Mouse (Mus musculus): ENCODE measurements around the gene Unc13a. TPM values are rescaled to one million over a fixed set of nuclear protein-coding genes. Genes with fewer than 3 reads are reported as not detected.

The Unc13a gene
- polyA plus RNA-seq (2021; fragmentation: Nextera tagmentation), result 15.5 and 16.7 TPM in 2 replicates
- long read RNA-seq, experiment 1, partial matches to known transcripts, result 16 of 64 reads
- long read RNA-seq, experiment 1, other reads (novel, unspliced or antisense), result 48 of 64 reads
- long read RNA-seq, experiment 2, partial matches to known transcripts, result 4 of 21 reads
- long read RNA-seq, experiment 2, other reads (novel, unspliced or antisense), result 16 of 21 reads

DNA sequence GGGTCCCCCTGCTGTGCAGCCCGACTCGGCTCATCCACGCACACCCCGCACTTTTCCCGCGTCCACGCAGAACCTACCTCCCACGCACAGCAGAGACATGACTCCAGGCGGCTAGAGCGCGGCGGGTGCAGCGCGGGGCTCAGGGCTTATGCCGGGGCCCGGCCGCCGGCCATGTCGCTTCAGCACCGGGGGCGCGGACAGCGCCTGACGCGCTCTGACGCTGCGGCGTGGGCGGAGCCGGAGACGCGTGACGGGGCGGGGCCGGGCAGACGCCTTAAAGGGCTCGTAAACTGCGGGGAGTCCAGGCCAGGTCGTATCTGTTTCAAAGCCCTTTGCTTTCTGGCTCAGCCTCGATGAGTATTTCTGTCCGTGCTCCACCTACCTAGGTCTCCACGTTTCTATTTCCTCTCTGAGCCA, at the start of gene Unc13a:
Gene Unc13a, minus strand, starts transcription at position 209 of the 417 bp plus-strand sequence.

DNA sequence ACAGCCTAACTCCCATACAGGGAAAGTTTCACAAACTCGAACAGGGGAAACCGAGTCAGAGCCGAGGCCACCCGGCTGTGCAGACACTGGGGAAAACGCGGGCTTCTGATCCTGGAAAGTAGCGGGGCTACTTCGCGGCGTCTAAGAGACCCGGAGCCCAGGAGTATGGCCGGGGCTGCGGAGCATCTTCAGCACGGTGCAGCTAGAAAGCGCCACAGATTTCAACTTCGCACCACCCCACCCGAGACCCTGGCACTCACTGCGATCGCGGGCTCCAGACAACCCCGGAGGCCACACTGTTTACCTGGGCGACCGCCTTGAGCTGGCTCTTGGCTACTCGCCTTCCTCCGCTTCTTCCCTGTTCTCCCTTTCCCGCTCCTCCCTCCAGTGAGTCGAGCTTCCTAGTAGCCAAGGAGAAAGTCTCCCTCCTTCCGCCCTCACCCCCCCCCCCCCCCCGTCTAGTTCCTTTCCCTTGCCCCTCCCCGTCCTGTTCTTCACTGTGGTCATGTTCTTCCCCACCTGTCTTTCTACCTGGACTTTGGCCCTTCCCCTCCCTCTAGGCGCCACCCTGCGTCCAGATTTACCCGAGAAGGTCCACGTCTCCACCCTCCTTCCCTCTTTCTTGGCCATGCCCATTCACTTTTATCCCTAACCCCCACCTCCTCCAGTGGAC, 30.0 kb upstream of the Unc13a start, which contains the start of gene B3gnt3:
Gene B3gnt3, minus strand, starts transcription at position 376 of the 673 bp plus-strand sequence.

GRCm38 (mm10) chr8:71689028-71689427, 17.5 kb upstream of the Unc13a start, which contains the start of gene Insl3:
Gene Insl3 (plus strand): TSS chr8:71689214.

GRCm38 (mm10) chr8:71676020-71676741, 4.6 kb upstream of the Unc13a start, which contains the start of gene Jak3:
Gene Jak3 (plus strand): TSS chr8:71676296.

GRCm38 (mm10) chr8:71610822-71611651, 60.5 kb downstream of the Unc13a start, which contains the start of gene Colgalt1:
Gene Colgalt1 (plus strand): TSS chr8:71610998.

GRCm38 (mm10) chr8:71597451-71597850, 74.1 kb downstream of the Unc13a start, which contains the start of gene Fam129c:
Gene Fam129c (plus strand): TSS chr8:71597648.

DNA sequence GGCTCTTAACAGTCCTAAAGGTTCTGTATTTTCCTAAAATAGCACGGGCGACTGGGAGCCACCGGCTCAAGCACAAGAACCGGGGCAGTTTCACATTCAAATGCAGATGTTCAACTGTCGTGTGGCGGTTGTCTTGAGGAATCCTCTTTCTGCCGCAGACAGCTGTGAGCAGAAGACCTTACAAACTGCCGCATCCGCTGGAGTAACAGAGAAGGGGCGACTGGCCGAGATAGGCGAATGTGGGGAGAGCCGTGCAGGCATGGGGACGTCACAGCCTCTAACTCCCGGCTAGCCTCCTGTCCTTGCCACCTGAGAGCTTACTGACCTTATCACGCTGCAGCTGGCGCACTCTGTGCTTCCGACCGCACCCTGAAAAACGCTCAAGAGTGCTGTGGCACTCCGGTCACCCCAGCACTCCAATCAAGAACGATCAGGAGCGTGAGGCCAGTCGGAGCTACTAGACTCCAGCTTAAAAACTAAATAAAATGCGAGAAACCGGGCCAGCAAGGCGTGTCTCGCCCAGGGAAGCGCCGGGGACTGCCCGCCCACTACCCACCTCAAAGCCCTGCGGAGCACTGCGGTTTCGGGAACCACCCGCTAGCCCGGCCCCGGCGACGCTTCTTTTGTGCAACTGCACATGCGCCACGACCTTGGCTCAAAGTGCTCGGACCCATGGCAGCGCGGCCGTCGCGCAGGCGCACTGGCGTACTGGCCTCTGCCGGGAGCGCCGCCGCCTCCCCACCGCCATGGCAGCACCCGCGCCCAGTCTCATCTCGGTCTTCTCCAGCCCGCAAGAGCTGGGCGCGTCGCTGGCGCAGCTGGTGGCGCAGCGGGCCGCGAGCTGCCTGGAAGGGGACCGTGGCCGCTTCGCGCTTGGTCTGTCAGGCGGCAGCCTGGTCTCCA, 79.8 kb downstream of the Unc13a start, which contains the start of gene Pgls:
Gene Pgls, plus strand, starts transcription at position 706 of the 903 bp plus-strand sequence.

Other genes starting within 250 kb of the Unc13a start
- 416 and 457 TPM in 2 replicates for gene Abhd8, start 208.1 kb downstream of the Unc13a start, polyA plus RNA-seq (2021; fragmentation: Nextera tagmentation)
- 139 and 150 TPM in 2 replicates for gene Mrpl34, start 206.8 kb downstream of the Unc13a start, polyA plus RNA-seq (2021; fragmentation: Nextera tagmentation)
- 125 and 142 TPM in 2 replicates for gene Dda1, start 202.6 kb downstream of the Unc13a start, polyA plus RNA-seq (2021; fragmentation: Nextera tagmentation)
- gene Ano8, start 185.8 kb downstream of the Unc13a start, polyA plus RNA-seq (2021; fragmentation: Nextera tagmentation), result 0.43 and 3.1 TPM in 2 replicates
- 9.0 and 11.7 TPM in 2 replicates for gene Gtpbp3, start 183.7 kb downstream of the Unc13a start, polyA plus RNA-seq (2021; fragmentation: Nextera tagmentation)
- 6.2 and 10.7 TPM in 2 replicates for gene Plvap, start 160.0 kb downstream of the Unc13a start, polyA plus RNA-seq (2021; fragmentation: Nextera tagmentation)
- gene Ccdc194, start 146.0 kb downstream of the Unc13a start, polyA plus RNA-seq (2021; fragmentation: Nextera tagmentation), result not detected in 2 replicates
- gene Bst2, start 134.3 kb downstream of the Unc13a start, polyA plus RNA-seq (2021; fragmentation: Nextera tagmentation), result 6.3 and 12.5 TPM in 2 replicates
- gene Mvb12a, start 128.8 kb downstream of the Unc13a start, polyA plus RNA-seq (2021; fragmentation: Nextera tagmentation), result 51.4 and 59.6 TPM in 2 replicates
- 0.18 and 0.21 TPM in 2 replicates for gene Tmem221, start 112.9 kb downstream of the Unc13a start, polyA plus RNA-seq (2021; fragmentation: Nextera tagmentation)
- gene Nxnl1, start 105.2 kb downstream of the Unc13a start, polyA plus RNA-seq (2021; fragmentation: Nextera tagmentation), result 0.13 and 0.15 TPM in 2 replicates
- 64.9 and 88.1 TPM in 2 replicates for gene Slc27a1, start 102.9 kb downstream of the Unc13a start, polyA plus RNA-seq (2021; fragmentation: Nextera tagmentation)
- 102 and 107 TPM in 2 replicates for gene Pgls, start 79.6 kb downstream of the Unc13a start, polyA plus RNA-seq (2021; fragmentation: Nextera tagmentation)
- 1.7 TPM in 2 replicates for gene Fam129c, start 74.1 kb downstream of the Unc13a start, polyA plus RNA-seq (2021; fragmentation: Nextera tagmentation)
- gene Colgalt1, start 60.8 kb downstream of the Unc13a start, polyA plus RNA-seq (2021; fragmentation: Nextera tagmentation), result 15.6 and 20.1 TPM in 2 replicates
- gene Jak3, start 4.5 kb upstream of the Unc13a start, polyA plus RNA-seq (2021; fragmentation: Nextera tagmentation), result 1.5 and 1.7 TPM in 2 replicates
- 0.67 TPM in 1 of 2 replicates, not detected in the other for gene Insl3, start 17.5 kb upstream of the Unc13a start, polyA plus RNA-seq (2021; fragmentation: Nextera tagmentation)
- 0.43 and 0.51 TPM in 2 replicates for gene B3gnt3, start 30.0 kb upstream of the Unc13a start, polyA plus RNA-seq (2021; fragmentation: Nextera tagmentation)
- 27.1 and 46.0 TPM in 2 replicates for gene Fcho1, start 54.0 kb upstream of the Unc13a start, polyA plus RNA-seq (2021; fragmentation: Nextera tagmentation)
- gene Zfp709, start 210.3 kb upstream of the Unc13a start, polyA plus RNA-seq (2021; fragmentation: Nextera tagmentation), result 3.0 and 3.2 TPM in 2 replicates
- gene Zfp882, start 236.9 kb upstream of the Unc13a start, polyA plus RNA-seq (2021; fragmentation: Nextera tagmentation), result 2.4 and 2.5 TPM in 2 replicates
- gene Zfp617, start 236.9 kb upstream of the Unc13a start, polyA plus RNA-seq (2021; fragmentation: Nextera tagmentation), result 17.1 and 18.1 TPM in 2 replicates

Measured in left cerebral cortex, adult 6 months (tissue).